Mouse (Mus musculus) cerebellum, postnatal 36 days (tissue): ENCODE measurements around the gene Tubg2.

ENCODE experiments used
- DNase-seq, 2 experiments: peaks; one replicate each; pipeline ENCODE4 v3.0.0; 2021 to 2022; ENCODE audit warnings: mixed read lengths in 2 of 2

Gene Tubg2

DNA sequence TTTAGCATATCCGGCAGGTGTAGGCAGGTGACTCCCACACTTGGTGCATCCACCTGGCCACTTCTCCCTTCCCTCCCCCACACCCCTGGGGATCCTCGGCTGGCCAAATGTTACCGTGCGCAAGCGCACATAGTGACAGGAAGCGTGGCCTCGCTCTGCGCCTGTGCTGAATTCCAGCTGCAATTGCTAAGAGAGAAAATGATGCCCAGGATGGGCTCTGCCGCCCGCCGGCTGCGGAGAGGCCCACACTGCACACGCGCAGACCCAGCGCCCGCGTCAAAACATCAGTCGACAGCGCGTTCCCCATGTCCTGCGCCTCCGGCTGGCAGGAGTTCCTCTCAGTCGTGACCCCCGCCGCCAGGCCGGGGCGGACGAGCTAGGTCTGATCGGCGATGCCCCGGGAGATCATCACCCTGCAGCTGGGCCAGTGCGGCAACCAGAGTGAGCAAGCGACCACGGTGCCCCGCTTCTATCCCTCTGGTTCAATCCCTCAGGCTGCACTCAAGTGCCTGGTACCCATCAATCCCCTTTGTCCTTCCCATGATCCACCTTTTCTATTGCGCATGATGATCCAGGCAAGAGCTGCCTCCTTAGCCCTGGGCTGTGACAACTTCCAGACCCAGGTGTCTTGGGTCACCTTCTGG, at the start of gene Tubg2:
Gene Tubg2, plus strand, starts transcription at position 180 of the 644 bp plus-strand sequence.
- peak; percentile 80 to 83 for DNase-seq

GRCm38 (mm10) chr11:101109351-101109750, 46.4 kb upstream of the Tubg2 start:
- no peak for DNase-seq

- DNase-seq = no peak
Measured at GRCm38 (mm10) chr11:101110708-101111107, 45.0 kb upstream of the Tubg2 start.

GRCm38 (mm10) chr11:101111178-101111577, 44.5 kb upstream of the Tubg2 start:
- no peak for DNase-seq

DNA sequence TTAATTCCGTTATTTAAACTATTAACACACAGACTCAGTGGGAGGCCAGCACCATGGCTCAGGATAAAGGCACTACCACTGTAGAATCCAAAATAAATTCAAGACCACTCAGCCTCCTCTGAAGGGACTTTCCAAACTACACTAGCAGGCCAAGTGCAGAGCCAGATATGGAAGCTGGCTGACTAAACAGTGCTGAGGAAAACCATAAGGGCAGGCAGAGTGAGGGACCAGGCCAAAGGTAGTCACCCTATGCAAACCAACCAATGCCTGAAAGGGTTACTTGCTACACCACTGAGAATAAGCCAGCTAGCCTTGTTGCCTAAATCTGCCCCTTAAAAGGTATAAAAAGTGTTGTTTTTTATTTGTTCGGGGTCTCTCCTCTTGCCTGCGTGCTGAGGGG, 43.5 kb upstream of the Tubg2 start:
- DNase-seq = no peak

GRCm38 (mm10) chr11:101115564-101115963, 40.1 kb upstream of the Tubg2 start:
- DNase-seq = no peak

DNA sequence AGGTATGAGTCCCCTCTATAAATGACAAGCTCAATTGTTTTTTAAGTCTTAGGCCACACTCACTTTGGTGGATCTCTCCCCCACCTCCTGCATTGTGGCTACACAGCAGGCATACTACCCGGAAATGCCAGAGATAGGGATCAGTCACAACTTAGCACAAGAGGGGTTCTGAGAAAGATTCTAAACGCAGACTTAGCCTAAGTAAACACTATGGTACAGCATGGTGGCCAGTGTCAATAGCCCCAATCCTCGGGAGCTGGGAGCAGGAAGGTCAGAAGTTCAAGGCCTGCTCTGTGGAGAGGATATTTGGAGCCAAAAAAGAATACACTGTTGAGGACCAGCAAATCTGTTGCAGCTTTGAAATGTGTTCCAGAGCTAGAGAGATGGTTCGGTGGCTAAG, 37.6 kb upstream of the Tubg2 start:
- no peak for DNase-seq

GRCm38 (mm10) chr11:101119131-101119760, 36.5 kb upstream of the Tubg2 start:
- peak in 1 of 2 experiments; percentile 21 for DNase-seq

DNA sequence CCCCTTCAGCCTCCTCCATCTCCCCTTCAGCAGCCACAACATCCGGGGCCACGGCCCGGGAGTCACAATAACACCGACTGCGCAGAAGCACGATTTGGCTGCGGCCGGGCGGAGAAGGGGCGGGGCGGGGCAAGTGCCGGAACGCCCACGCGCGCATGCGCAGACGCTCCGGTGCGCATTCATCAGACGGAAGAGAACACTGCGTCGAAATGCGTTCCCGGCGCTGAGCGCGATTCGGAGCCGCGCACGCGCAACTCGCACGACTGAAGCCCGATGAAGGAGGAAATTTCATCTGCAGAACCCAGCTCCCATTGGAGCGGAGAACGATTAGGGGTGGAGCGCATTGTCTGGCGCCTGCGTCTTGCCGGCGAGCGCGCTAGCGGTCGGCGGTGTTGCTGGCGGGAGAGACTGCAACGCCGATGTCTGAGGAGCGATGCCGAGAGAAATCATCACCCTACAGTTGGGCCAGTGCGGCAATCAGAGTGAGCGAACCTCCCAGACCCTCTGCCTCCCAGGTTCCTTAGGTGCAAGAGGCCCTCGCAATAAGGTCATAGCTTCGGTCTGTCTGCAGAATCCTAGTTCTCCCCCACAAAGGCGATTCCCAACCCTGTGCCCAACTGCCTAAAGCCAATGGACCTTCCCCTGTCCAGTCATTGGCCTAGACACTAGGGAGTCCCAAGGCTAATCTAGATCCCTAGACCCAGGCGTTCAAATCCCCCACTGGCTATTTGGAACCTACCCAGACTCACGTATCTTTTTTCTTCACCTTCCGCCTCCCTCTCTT, 35.8 kb upstream of the Tubg2 start, which contains the start of the genes Retreg3 and Tubg1:
Gene Retreg3, minus strand, starts transcription at position 133 of the 784 bp plus-strand sequence.
Gene Tubg1, plus strand, starts transcription at position 178 of the 784 bp plus-strand sequence.
- peak; percentile 99 to 100 for DNase-seq

GRCm38 (mm10) chr11:101120545-101121188, 35.0 kb upstream of the Tubg2 start:
- DNase-seq = peak; percentile 29 to 36

DNA sequence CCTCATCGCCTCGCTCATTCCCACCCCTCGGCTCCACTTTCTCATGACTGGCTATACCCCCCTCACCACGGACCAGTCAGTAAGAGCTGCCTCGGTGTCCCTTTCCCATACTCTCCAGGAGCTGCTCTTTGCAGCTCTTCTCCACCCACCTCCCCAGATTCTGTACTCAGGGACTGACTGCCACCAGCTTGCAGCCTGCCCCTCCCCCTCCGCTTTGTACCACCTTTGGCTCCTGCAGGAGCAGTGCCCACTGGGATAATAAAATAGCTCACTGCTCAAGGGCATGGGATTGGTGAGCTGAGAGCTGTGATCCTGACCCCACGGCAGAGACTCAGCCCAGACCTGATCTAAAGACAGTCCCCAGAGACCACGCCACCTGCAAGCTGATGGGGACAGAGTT, 31.2 kb upstream of the Tubg2 start:
- DNase-seq = peak in 1 of 2 experiments; percentile 23

DNA sequence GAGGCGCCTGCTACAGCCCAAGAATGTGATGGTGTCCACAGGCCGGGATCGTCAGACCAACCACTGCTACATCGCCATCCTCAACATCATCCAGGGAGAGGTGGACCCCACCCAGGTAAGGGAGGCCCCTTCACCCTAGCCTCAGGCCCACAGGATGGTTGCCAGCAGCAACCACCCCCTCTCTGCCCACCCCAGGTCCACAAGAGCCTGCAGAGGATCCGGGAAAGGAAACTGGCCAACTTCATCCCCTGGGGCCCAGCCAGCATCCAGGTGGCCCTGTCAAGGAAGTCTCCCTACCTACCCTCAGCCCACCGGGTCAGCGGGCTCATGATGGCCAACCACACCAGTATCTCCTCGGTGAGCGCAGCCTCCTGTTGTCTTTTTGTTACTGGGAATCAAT, 30.7 kb upstream of the Tubg2 start:
- DNase-seq = peak in 1 of 2 experiments; percentile 15

DNA sequence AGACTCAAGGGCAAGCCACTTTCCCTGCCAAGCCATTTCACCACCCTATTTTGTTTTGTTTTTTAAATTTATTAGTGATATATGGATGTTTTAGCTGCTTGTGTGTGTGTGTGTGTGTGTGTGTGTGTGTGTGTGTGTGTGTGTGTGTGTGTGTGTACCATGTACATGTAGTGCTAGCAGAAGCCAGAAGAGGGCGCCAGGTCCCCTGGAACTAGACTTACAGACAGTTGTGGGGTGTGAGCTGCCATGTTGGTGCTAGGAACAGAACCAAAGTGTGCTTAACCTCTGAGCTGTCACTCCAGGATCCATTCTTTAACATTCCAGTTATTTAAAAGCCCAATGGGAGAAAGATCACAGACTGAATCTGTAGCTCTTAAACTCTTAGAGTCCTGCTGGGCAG, 28.6 kb upstream of the Tubg2 start:
- DNase-seq = peak; percentile 32 to 46

DNA sequence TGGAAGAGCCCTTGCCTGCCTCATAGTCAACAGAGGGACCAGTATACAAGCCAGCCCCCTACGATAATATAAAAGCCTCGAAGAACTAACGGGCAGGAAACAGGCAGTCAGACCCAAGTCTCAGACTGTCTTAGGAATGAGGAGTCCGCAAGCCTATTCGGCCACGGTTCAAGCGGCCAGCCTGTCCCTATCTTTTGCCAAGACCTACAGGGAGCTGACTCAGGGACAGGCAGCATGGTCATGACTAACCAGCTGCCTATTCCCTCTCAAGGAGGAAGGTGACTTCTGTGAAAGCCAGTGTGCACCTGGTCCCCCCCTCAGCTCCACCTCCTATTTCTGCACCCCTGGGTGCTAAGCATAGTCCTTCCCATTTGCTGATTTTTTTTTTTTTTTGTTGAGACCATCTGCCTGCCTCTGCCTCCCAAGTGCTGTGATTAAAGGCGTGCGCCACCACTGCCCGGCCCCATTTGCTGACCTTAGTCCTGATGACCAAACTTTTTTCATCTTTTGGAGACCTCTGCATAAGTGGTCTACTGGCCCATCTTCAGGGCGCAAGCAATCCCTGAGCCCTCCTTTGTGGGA, 26.6 kb upstream of the Tubg2 start:
- DNase-seq = peak; percentile 78 to 79

- DNase-seq = peak; percentile 23 to 41
Measured at GRCm38 (mm10) chr11:101130056-101130756, 25.5 kb upstream of the Tubg2 start.

- DNase-seq = peak; percentile 60
Measured at GRCm38 (mm10) chr11:101131187-101131586, 24.5 kb upstream of the Tubg2 start.

GRCm38 (mm10) chr11:101131701-101132100, 24.0 kb upstream of the Tubg2 start:
- peak; percentile 39 to 47 for DNase-seq

DNA sequence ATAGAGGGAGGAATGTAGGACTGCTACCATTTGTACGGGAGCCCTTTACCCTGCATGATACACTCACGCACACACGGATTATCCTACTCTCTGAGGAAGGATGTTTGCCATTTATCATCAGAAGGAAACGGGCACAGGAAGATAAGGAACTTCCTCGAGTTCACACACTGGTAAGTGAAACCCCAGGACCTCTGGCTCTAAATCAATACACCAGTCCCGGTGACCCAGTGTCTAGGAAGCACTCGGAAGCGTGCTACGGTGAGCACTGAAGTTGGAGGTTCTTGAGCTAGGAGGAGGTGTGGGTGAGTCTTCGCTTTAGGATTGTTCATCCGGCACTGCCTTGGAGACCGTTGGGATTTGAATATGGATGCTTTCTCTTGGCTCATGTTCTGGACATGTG, 22.7 kb upstream of the Tubg2 start:
- no peak for DNase-seq

DNA sequence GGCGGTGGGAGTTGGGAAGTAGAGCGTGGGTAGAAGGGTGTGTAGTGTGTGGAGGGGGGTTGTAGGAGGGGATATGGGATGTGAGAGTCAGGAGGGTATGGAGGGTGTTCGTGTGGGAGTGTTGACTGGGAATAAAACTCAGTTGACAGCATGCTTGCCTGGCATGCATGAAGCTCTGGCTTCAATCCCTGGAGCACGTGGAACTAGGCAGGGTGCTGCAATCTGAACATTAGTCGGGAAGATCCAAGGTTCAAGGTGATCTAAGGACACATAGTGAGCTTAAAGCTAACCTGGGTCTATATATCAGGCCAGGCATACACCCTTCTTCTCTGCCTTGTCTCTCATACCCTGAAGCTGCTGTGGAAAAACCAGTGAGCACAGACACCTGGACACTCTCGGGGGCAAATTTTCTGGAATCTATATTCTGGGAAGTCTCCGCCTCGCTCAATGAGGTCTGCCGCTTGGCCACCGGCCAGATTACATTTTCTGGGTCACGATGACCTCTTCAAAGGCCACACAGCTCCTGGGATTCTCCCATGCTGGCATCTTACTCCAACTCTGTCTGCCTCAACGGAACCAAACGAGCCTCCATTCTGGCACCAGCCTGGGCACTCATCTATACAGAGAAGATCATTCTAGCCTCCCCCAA, 21.4 kb upstream of the Tubg2 start:
- peak in 1 of 2 experiments; percentile 35 for DNase-seq

- no peak for DNase-seq
Measured at GRCm38 (mm10) chr11:101137000-101137399, 18.7 kb upstream of the Tubg2 start.

DNA sequence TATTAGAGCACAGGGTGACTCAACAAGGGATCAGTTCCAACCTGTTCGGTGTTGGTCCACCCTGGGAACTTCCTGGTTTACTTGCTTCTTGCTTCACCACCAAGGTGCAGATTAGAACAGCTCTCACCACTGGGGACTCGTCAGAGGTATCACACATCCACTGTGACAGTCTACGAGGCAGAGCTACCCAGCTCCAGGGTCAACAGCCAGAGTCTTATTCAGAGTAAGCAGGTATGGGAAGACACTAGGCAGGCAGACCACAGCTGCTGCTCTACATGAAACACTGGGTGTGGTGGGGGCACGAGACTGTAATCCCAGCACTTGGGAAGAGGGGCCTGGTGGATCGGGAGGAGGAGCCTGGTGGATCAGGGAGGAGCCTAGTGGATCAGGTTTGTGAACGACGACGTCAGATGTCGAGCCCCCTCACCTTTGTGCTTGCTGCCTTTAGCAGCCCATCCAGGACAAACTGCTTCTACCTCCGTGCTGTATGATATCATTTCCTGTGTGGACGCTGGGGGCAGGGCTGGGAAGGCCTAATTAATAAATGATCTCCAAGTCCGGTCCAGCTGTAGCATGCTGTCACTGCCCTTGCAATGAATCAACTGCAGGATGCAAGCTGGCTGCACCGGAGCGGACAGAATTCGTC, 17.0 kb upstream of the Tubg2 start:
- DNase-seq = no peak
